Mouse (Mus musculus) lung, embryonic 14.5 days (tissue): ENCODE data around the gene Hivep3. TPM values are rescaled to one million over a fixed set of nuclear protein-coding genes. Genes with fewer than 3 reads are reported as not detected.

Experiments used
- ATAC-seq: fragments of 200-750 bp; cut with Nextera tagmentation; 2 replicates; pipeline ENCODE4 v1.8.0; 2017; ENCODE audit warnings: mild to moderate bottlenecking, moderate TSS enrichment, moderate library complexity; ENCODE audit not compliant: insufficient read depth
- DNase-seq: peaks from one replicate; pipeline ENCODE4 v3.0.0-alpha.2; 2015
- H3K27ac ChIP-seq: fragments of 300-500 bp; sonication (generic); 2 replicates; pipeline ENCODE4 v1.5.1; 2014; ENCODE audit warnings: low read depth, mild to moderate bottlenecking, moderate library complexity
- H3K27me3 ChIP-seq: fragments of 300-500 bp; sonication (generic); 2 replicates; pipeline ENCODE4 v1.6.1; 2014; ENCODE audit warnings: low read length, control low read depth; ENCODE audit not compliant: insufficient read depth
- H3K36me3 ChIP-seq: fragments of 300-500 bp; sonication (generic); 2 replicates; pipeline ENCODE4 v1.6.1; 2014; ENCODE audit warnings: control low read depth; ENCODE audit not compliant: insufficient read depth
- H3K4me1 ChIP-seq: fragments of 300-500 bp; sonication (generic); 2 replicates; pipeline ENCODE4 v1.6.1; 2014; ENCODE audit warnings: antibody characterized with exemption, control low read depth; ENCODE audit not compliant: insufficient read depth
- H3K4me2 ChIP-seq: fragments of 300-500 bp; sonication (generic); 2 replicates; pipeline ENCODE4 v1.6.1; 2014; ENCODE audit warnings: mild to moderate bottlenecking
- H3K4me3 ChIP-seq: fragments of 300-500 bp; sonication (generic); 2 replicates; pipeline ENCODE4 v1.5.1; 2014; ENCODE audit warnings: low read depth, low read length
- H3K9ac ChIP-seq: fragments of 300-500 bp; sonication (generic); 2 replicates; pipeline ENCODE4 v1.6.1; 2014
- H3K9me3 ChIP-seq: fragments of 300-500 bp; sonication (generic); 2 replicates; pipeline ENCODE4 v1.6.1; 2016; ENCODE audit warnings: low read depth, low read length, control low read depth
- CTCF ChIP-seq: IDR thresholded peaks from 2 replicates; pipeline ENCODE4 v1.5.1; 2016; ENCODE audit warnings: antibody characterized with exemption, low read depth
- WGBS: fragments of 180-500 bp; shearing (Covaris S2); extraction: QIAGEN DNeasy Blood & Tissue Kit; methylation state at CpG from one replicate; pipeline ENCODE4 v1.1.7; 2014; 5-methylcytosine and 5-hydroxymethylcytosine counted together
- polyA plus RNA-seq: library from polyadenylated mRNA; unstranded; fragments of >200 nt; fragmentation: Nextera tagmentation; extraction: Ambion mirVana; gene quantifications from 2 replicates; pipeline ENCODE4 v1.2.1, GENCODE M21; 2014

The Hivep3 gene
- polyA plus RNA-seq, 1 experiment from 2014 or later, result 22.0 TPM

DNA sequence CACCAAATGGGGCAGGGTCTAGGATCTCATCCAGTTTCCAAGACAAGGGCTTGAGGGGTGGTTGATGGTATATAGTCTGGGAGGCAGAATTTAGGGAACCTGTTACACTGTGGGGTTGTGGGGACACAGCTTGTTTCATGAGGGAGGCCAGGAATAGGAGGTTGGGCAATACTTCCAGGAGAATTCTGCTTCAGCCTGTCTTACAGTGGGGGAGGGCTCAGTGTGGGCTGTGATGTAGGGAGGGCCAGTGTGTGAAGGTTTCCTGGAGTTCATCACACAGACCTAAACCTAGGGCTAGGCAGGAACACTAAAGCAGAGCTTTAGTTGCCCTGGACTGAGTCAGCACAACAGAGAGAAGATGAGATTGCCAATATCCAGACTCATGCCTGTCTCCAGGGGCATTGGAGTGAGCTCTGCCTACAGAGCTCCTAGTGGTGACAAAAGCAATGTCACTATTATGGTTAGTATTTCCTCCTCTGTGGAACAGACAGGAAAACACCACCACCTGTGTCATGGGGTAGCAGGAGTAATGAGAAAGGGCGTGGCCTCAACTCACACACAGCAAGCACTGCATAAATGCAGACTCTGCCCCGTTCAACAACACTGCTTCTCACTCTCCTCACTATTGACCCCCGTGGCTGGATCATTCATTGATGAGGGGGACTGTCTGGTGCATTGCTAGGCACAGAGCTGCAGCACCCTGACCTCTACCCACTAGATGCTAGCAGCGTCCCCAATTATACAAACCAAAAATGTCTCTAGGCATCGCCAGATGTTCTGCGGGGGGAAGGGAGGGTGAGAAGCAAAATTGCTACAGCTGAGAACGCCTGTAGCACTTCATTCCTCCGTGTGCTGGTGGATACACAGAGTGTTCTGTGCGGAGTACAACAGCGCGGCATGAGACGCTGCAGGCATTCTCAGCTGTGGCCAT is 213.9 kb downstream of the Hivep3 start:
- H3K27ac ChIP-seq, result no peak overlapping the region
- DNase-seq, result peak; percentile 38
- ATAC-seq, result peak; percentile 15; the same call in 1 of the 2 replicates
- H3K4me3 ChIP-seq, result no peak overlapping the region
- WGBS, result 45% methylated on average over 12 of the region's 12 CpGs
- H3K27me3 ChIP-seq, result no peaks in the 10 kb centered on the region
- TF ChIP-seq CTCF, result peak; percentile 37
- H3K4me1 ChIP-seq, result 0 out of 2 replicates have a peak, but pooled peaks cover 4% of the 10 kb centered on the region
- no peak overlapping the region for H3K9ac ChIP-seq
- H3K36me3 ChIP-seq, result no peaks in the 10 kb centered on the region
- peaks cover 3% of the 10 kb centered on the region; the same call in 1 of the 2 replicates for H3K9me3 ChIP-seq
- H3K4me2 ChIP-seq, result no peak overlapping the region

DNA sequence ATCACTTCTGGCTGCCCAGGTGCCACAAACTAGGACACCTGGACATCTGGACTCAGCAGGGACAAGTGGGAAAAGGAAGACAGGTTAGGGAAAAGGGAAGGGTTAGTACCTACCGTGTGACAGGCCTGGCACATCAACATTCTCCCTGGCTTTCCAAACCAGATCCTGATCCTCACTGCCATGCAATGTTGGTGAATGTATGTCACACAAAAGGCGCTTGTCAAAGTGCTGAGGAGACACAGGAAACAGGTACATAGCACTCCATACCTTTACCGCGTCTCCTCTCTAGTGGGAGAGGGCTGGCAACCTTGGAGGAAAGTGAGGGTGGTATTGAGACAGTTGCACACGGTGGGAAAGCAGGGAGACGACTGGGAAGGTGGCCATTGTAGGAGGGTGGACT is 214.8 kb downstream of the Hivep3 start:
- Histone ChIP-seq H3K27me3 (no peaks in the 10 kb centered on the region), H3K4me1 (0 out of 2 replicates have a peak, but pooled peaks cover 4% of the 10 kb centered on the region), H3K9me3 (peaks cover 3% of the 10 kb centered on the region; the same call in 1 of the 2 replicates), H3K9ac (no peak overlapping the region), H3K4me3 (no peak overlapping the region), H3K36me3 (no peaks in the 10 kb centered on the region), H3K27ac (no peak overlapping the region), H3K4me2 (no peak overlapping the region)
- TF ChIP-seq CTCF, result no peak
- WGBS, result 70% methylated on average over 6 of the region's 6 CpGs
- ATAC-seq (no peak), DNase-seq (no peak)

DNA sequence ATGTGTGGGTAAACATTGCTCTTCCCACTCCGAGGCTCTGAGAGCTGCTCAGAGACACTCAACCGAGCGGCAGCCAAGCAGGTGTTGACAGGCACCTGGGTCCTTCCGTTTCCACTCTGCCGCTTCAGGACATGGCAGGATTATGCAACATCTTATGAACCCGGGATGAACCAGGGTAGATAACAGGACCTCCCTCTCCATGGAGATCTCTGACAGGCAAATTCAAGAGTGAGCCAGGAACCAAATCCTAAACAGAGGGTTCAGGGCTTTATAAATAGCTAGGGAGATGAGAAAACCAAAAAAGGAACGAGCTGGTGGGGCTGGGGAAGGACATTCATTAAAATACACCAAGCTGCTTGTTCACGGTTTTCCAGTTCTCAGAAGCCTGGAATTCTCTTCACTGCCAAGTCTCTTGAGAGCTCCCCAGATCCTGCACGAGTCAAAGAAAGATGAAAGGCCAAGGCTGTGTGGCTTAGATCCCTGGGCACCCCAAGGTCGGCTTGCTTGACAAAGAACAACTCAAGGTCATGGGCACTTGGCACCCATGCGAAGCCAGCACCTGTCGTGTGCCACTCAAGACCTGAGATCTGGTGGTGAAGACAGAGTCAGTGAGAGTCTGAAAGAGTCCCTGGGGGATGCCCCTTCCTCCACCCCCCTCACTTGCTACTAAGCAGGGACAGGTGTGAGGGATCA is 215.5 kb downstream of the Hivep3 start:
- Histone ChIP-seq H3K27ac (no peak overlapping the region), H3K4me1 (0 out of 2 replicates have a peak, but pooled peaks cover 4% of the 10 kb centered on the region), H3K27me3 (no peaks in the 10 kb centered on the region), H3K4me2 (no peak overlapping the region), H3K9me3 (peaks cover 3% of the 10 kb centered on the region; the same call in 1 of the 2 replicates), H3K36me3 (no peaks in the 10 kb centered on the region), H3K9ac (no peak overlapping the region), H3K4me3 (no peak overlapping the region)
- ATAC-seq (no peak), DNase-seq (no peak)
- no peak for TF ChIP-seq CTCF
- 32% methylated on average over 12 of the region's 12 CpGs for WGBS

DNA sequence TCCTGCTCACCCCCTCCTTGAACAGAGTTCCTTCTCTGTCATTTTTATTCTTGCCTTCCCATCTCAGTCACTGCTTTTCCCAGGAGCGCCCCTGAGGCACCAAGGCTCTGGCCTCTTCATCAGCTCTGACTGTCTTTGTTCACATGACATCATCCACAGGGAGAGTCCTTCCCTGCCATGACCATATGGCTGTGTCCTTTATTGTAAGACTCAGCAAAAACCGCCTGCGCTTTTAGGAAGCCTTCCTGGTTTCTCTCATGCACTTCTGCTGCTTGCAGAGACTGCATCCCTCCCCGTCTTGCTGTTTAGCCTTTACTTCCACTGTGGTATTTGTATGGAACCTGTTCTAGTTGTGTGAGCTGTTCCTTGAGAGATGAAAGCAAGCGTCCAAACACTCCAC is 216.6 kb downstream of the Hivep3 start:
- Histone ChIP-seq H3K27ac (no peak overlapping the region), H3K36me3 (no peaks in the 10 kb centered on the region), H3K9ac (no peak overlapping the region), H3K4me2 (no peak overlapping the region), H3K9me3 (peaks cover 2% of the 10 kb centered on the region; the same call in 1 of the 2 replicates), H3K27me3 (no peaks in the 10 kb centered on the region), H3K4me3 (no peak overlapping the region), H3K4me1 (0 out of 2 replicates have a peak, but pooled peaks cover 4% of the 10 kb centered on the region)
- ATAC-seq (no peak), DNase-seq (no peak)
- 69% methylated on average over 5 of the region's 5 CpGs for WGBS
- TF ChIP-seq CTCF, result no peak

DNA sequence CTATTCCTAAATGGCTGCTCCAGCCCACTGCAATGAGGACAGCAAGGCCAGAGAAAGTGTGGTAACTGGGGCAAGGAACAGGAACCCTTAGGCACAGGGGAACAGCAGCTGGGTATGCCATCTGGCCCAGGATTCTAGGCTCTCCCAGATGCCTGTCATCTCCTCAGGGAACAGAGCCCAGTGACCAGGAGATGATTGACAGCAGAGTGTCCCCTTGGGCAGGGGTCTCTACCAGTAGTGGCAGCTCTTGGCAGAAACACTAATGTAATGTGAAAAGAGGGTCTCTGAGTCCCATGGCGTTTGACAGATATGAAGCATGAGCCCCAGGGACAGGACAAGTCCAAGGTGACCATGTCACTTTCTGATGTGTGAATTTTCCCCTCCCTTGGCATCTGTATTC is 217.5 kb downstream of the Hivep3 start:
- no peak for TF ChIP-seq CTCF
- H3K4me3 ChIP-seq, result no peak overlapping the region
- no peaks in the 10 kb centered on the region for H3K36me3 ChIP-seq
- no peak overlapping the region for H3K9ac ChIP-seq
- no peak overlapping the region for H3K27ac ChIP-seq
- 88% methylated on average over 1 of the region's 1 CpGs for WGBS
- H3K9me3 ChIP-seq, result no peaks in the 10 kb centered on the region
- DNase-seq, result no peak
- no peak for ATAC-seq
- 0 out of 2 replicates have a peak, but pooled peaks cover 4% of the 10 kb centered on the region for H3K4me1 ChIP-seq
- H3K27me3 ChIP-seq, result no peaks in the 10 kb centered on the region
- no peak overlapping the region for H3K4me2 ChIP-seq

DNA sequence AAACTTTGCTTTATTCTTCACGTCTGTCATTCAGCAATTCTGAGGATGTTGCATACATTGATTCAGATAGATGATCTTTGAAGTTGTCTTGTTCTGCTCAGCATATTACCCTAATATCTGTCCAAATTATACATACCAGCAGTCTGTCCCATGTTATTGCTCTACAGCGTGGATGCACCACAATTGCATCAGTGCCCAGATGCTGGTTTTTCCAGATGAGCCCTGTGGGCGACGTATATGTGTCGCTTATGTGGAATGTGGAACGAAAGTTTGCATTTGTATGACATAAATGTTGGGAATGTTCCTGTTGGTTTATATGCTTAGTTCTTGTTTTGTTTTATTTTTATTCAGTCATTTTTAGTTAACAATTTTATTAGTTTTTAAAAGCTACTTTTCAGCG is 221.4 kb downstream of the Hivep3 start:
- Histone ChIP-seq H3K36me3 (no peaks in the 10 kb centered on the region), H3K4me1 (0 out of 2 replicates have a peak, but pooled peaks cover 3% of the 10 kb centered on the region), H3K27ac (no peak overlapping the region), H3K27me3 (no peaks in the 10 kb centered on the region), H3K9me3 (no peaks in the 10 kb centered on the region), H3K4me2 (no peak overlapping the region), H3K9ac (no peak overlapping the region), H3K4me3 (no peak overlapping the region)
- 77% methylated on average over 7 of the region's 7 CpGs for WGBS
- no peak for TF ChIP-seq CTCF
- no peak for DNase-seq
- no peak for ATAC-seq

DNA sequence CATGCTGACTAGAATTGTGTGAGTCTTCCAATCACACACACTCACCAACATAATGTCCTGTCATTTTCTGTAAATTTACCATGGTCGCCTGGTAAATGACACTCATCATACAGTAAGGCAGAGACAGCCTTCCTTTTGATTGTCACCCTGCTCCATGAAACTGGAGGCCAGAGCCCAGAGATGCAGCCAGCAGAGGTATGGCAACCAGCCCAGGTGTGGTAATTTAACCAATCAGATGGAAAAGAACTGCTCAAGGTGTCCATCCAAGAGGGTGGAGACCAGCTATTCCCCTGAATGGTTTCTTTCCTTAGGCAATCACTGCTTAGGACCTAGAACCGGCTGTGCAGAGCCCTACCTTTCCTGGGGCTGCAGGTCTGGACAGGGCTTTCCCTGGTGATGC is 224.4 kb downstream of the Hivep3 start:
- no peak for ATAC-seq
- no peaks in the 10 kb centered on the region for H3K9me3 ChIP-seq
- H3K27me3 ChIP-seq, result no peaks in the 10 kb centered on the region
- H3K36me3 ChIP-seq, result no peaks in the 10 kb centered on the region
- H3K4me3 ChIP-seq, result no peak overlapping the region
- no peak overlapping the region for H3K4me2 ChIP-seq
- H3K27ac ChIP-seq, result no peak overlapping the region
- no peak for DNase-seq
- no peak overlapping the region for H3K9ac ChIP-seq
- WGBS, result 86% methylated on average over 2 of the region's 2 CpGs
- no peak for TF ChIP-seq CTCF
- 0 out of 2 replicates have a peak, but pooled peaks cover 3% of the 10 kb centered on the region for H3K4me1 ChIP-seq
